Mouse (Mus musculus) heart, adult 2 months (tissue): ENCODE data around the gene 4930507D05Rik. TPM values are rescaled to one million over a fixed set of nuclear protein-coding genes. Genes with fewer than 3 reads are reported as not detected.

Source experiments
- DNase-seq, 2 experiments: peaks; one replicate each; pipeline ENCODE4 v3.0.0; 2021
- H3K27ac ChIP-seq: fragments of 200-600 bp; 2 replicates; pipeline ENCODE4 v1.8.1; 2022
- H3K27me3 ChIP-seq: fragments of 200-500 bp; 2 replicates; pipeline ENCODE4 v1.6.1; 2012; ENCODE audit warnings: mild to moderate bottlenecking, low read length, inconsistent platforms, mixed read lengths; ENCODE audit not compliant: control insufficient read depth, insufficient read depth
- H3K36me3 ChIP-seq: fragments of 200-500 bp; 2 replicates; pipeline ENCODE4 v1.6.1; 2012; ENCODE audit warnings: low read length, inconsistent platforms; ENCODE audit not compliant: control insufficient read depth, insufficient read depth
- H3K4me1 ChIP-seq: fragments of 200-500 bp; 2 replicates; pipeline ENCODE4 v1.6.1; 2011; ENCODE audit warnings: low read length; ENCODE audit not compliant: control insufficient read depth, insufficient read depth
- H3K4me3 ChIP-seq: fragments of 200-600 bp; 2 replicates; pipeline ENCODE4 v1.8.1; 2022
- H3K79me2 ChIP-seq: fragments of 200-500 bp; replicated peaks from 2 replicates; pipeline ENCODE4 v1.6.1; 2012; ENCODE audit warnings: mild to moderate bottlenecking, inconsistent platforms, low read length, moderate library complexity, mixed read lengths; ENCODE audit not compliant: control insufficient read depth, insufficient read depth
- H3K9ac ChIP-seq: fragments of 200-500 bp; 2 replicates; pipeline ENCODE4 v1.6.1; 2012; ENCODE audit warnings: low read depth, mild to moderate bottlenecking, control low read depth, inconsistent platforms, low read length, mixed read lengths
- CTCF ChIP-seq: fragments of 200-600 bp; IDR thresholded peaks from 2 replicates; pipeline ENCODE4 v1.8.1; 2022; ENCODE audit warnings: antibody characterized with exemption, mild to moderate bottlenecking, moderate library complexity
- EP300 ChIP-seq: fragments of 200-500 bp; IDR thresholded peaks from 2 replicates; pipeline ENCODE4 v1.6.1; 2011; ENCODE audit warnings: low read depth, low read length, control low read depth; ENCODE audit not compliant: insufficient read depth
- POLR2A ChIP-seq: fragments of 200-500 bp; IDR thresholded peaks from 2 replicates; pipeline ENCODE4 v1.6.1; 2011; ENCODE audit warnings: mild to moderate bottlenecking, low read depth, low read length, control low read depth; ENCODE audit not compliant: insufficient read depth
- WGBS: fragments of 180-500 bp; shearing (Covaris S2); methylation state at CpG from one replicate; pipeline ENCODE4 v1.1.7; 2018; 5-methylcytosine and 5-hydroxymethylcytosine counted together
- intact Hi-C: fragments of 180-260 bp; cut with DNase I; formaldehyde crosslinking; loops from one replicate; pipeline ENCODE4 v1.15.1; 2025
- polyA plus RNA-seq: library from polyadenylated mRNA; depleted of rRNA; stranded (reverse); fragments of >200 nt; gene quantifications from 2 replicates; pipeline ENCODE4 v1.2.3, GENCODE M21; 2012
- total RNA-seq, 2 experiments: library from RNA; stranded (reverse); gene quantifications; 2 replicates each; pipeline ENCODE4 v1.2.3; 2021

Gene 4930507D05Rik
- total and polyA plus RNA-seq, 3 experiments = 0.12 to 0.36 (median 0.18) TPM

- DNase-seq = no peak
- H3K36me3 ChIP-seq = no peaks in the 10 kb centered on the region
- H3K79me2 ChIP-seq = no peaks in the 10 kb centered on the region
- no peak overlapping the region for H3K27ac ChIP-seq
- no peaks in the 10 kb centered on the region for H3K4me1 ChIP-seq
- no peak overlapping the region for H3K9ac ChIP-seq
- TF ChIP-seq POLR2A (no peak), CTCF (no peak), EP300 (no peak)
- H3K27me3 ChIP-seq = no peaks in the 10 kb centered on the region; the same call in 1 of the 2 replicates
- H3K4me3 ChIP-seq = no peak overlapping the region
- 23% methylated on average over 8 of the region's 8 CpGs for WGBS
- intact Hi-C loops = loop anchor here (10.0 kb wide), 1 partner anchor 228 kb away; no protein-coding TSS in a partner anchor
Observed at GRCm38 (mm10) chr10:62412906-62413605, 36.2 kb upstream of the 4930507D05Rik start.

GRCm38 (mm10) chr10:62413606-62413982 is 35.7 kb upstream of the 4930507D05Rik start:
- Histone ChIP-seq H3K36me3 (no peaks in the 10 kb centered on the region), H3K79me2 (no peaks in the 10 kb centered on the region), H3K9ac (no peak overlapping the region), H3K4me3 (no peak overlapping the region), H3K27ac (no peak overlapping the region), H3K27me3 (no peaks in the 10 kb centered on the region; the same call in 1 of the 2 replicates), H3K4me1 (no peaks in the 10 kb centered on the region)
- 10% methylated on average over 4 of the region's 4 CpGs for WGBS
- intact Hi-C loops = loop anchor here (10.0 kb wide), 1 partner anchor 229 kb away; no protein-coding TSS in a partner anchor
- DNase-seq = no peak
- TF ChIP-seq POLR2A = no peak
- no peak for TF ChIP-seq EP300
- TF ChIP-seq CTCF = no peak

GRCm38 (mm10) chr10:62418831-62419356 is 30.4 kb upstream of the 4930507D05Rik start:
- Histone ChIP-seq H3K79me2 (no peaks in the 10 kb centered on the region), H3K36me3 (no peaks in the 10 kb centered on the region), H3K27ac (no peak overlapping the region), H3K9ac (no peak overlapping the region), H3K27me3 (no peaks in the 10 kb centered on the region), H3K4me1 (no peaks in the 10 kb centered on the region), H3K4me3 (no peak overlapping the region)
- no peak for TF ChIP-seq EP300
- no peak for TF ChIP-seq CTCF
- no peak for TF ChIP-seq POLR2A
- WGBS = 89% methylated on average over 7 of the region's 7 CpGs
- intact Hi-C loops = loop anchor here (10.0 kb wide), 1 partner anchor 234 kb away; no protein-coding TSS in a partner anchor
- no peak for DNase-seq

- no peak for DNase-seq
- intact Hi-C loops = loop anchor here (10.0 kb wide), 1 partner anchor 235 kb away; no protein-coding TSS in a partner anchor
- H3K79me2 ChIP-seq = no peaks in the 10 kb centered on the region
- H3K27ac ChIP-seq = no peak overlapping the region
- H3K4me3 ChIP-seq = no peak overlapping the region
- H3K36me3 ChIP-seq = no peaks in the 10 kb centered on the region
- no peaks in the 10 kb centered on the region for H3K27me3 ChIP-seq
- 71% methylated on average over 5 of the region's 5 CpGs for WGBS
- H3K4me1 ChIP-seq = no peaks in the 10 kb centered on the region
- TF ChIP-seq POLR2A (no peak), CTCF (no peak), EP300 (no peak)
- no peak overlapping the region for H3K9ac ChIP-seq
Observed at GRCm38 (mm10) chr10:62419422-62419821, 29.9 kb upstream of the 4930507D05Rik start.

GRCm38 (mm10) chr10:62420399-62420798 is 28.9 kb upstream of the 4930507D05Rik start:
- Histone ChIP-seq H3K9ac (no peak overlapping the region), H3K4me3 (no peak overlapping the region), H3K27me3 (no peaks in the 10 kb centered on the region), H3K79me2 (no peaks in the 10 kb centered on the region), H3K4me1 (no peaks in the 10 kb centered on the region), H3K27ac (no peak overlapping the region), H3K36me3 (no peaks in the 10 kb centered on the region)
- 45% methylated on average over 6 of the region's 6 CpGs for whole genome bisulfite sequencing
- no peak for DNase-seq
- intact Hi-C loops = no loop called here
- TF ChIP-seq EP300 (no peak), POLR2A (no peak), CTCF (no peak)

GRCm38 (mm10) chr10:62421127-62421526 is 28.2 kb upstream of the 4930507D05Rik start:
- H3K9ac ChIP-seq = no peak overlapping the region
- no peak overlapping the region for H3K4me3 ChIP-seq
- no peaks in the 10 kb centered on the region for H3K27me3 ChIP-seq
- 68% methylated on average over 3 of the region's 3 CpGs for WGBS
- DNase-seq = no peak
- intact Hi-C loops = no loop called here
- TF ChIP-seq POLR2A (no peak), CTCF (no peak), EP300 (no peak)
- H3K79me2 ChIP-seq = no peaks in the 10 kb centered on the region
- H3K36me3 ChIP-seq = no peaks in the 10 kb centered on the region
- no peaks in the 10 kb centered on the region for H3K4me1 ChIP-seq
- no peak overlapping the region for H3K27ac ChIP-seq
